Mouse (Mus musculus) heart, embryonic 11.5 days (tissue): Measurements from ENCODE around the gene Ttyh3. TPM values are rescaled to one million over a fixed set of nuclear protein-coding genes. Genes with fewer than 3 reads are reported as not detected.

Experiments
- ATAC-seq: fragments of 200-750 bp; cut with Nextera tagmentation; replicated peaks from 2 replicates; pipeline ENCODE4 v1.8.0; 2017; ENCODE audit warnings: moderate library complexity; ENCODE audit not compliant: insufficient number of reproducible peaks, low FRiP score, low TSS enrichment
- H3K27ac ChIP-seq: fragments of 300-500 bp; sonication (generic); 2 replicates; pipeline ENCODE4 v1.5.1; 2014; ENCODE audit warnings: mild to moderate bottlenecking, low read depth, low read length
- H3K27me3 ChIP-seq: fragments of 300-500 bp; sonication (generic); 2 replicates; pipeline ENCODE4 v1.6.1; 2014; ENCODE audit warnings: mild to moderate bottlenecking, low read length, mixed read lengths; ENCODE audit not compliant: control insufficient read depth, insufficient read depth
- H3K36me3 ChIP-seq: fragments of 300-500 bp; sonication (generic); 2 replicates; pipeline ENCODE4 v1.6.1; 2014; ENCODE audit warnings: mild to moderate bottlenecking, low read length, moderate library complexity, mixed read lengths; ENCODE audit not compliant: control insufficient read depth, insufficient read depth
- H3K4me1 ChIP-seq: fragments of 300-500 bp; sonication (generic); 2 replicates; pipeline ENCODE4 v1.6.1; 2014; ENCODE audit warnings: low read length; ENCODE audit not compliant: control insufficient read depth, insufficient read depth
- H3K4me2 ChIP-seq: fragments of 300-500 bp; sonication (generic); 2 replicates; pipeline ENCODE4 v1.6.1; 2014; ENCODE audit warnings: mild to moderate bottlenecking, moderate library complexity
- H3K4me3 ChIP-seq: fragments of 300-500 bp; sonication (generic); 2 replicates; pipeline ENCODE4 v1.5.1; 2014; ENCODE audit warnings: low read depth, low read length
- H3K9ac ChIP-seq: fragments of 300-500 bp; sonication (generic); 2 replicates; pipeline ENCODE4 v1.6.1; 2014; ENCODE audit warnings: mild to moderate bottlenecking, low read depth, low read length, moderate library complexity
- H3K9me3 ChIP-seq: fragments of 300-500 bp; sonication (generic); replicated peaks from 2 replicates; pipeline ENCODE4 v1.6.1; 2016; ENCODE audit warnings: low read length; ENCODE audit not compliant: control insufficient read depth
- WGBS: fragments of 180-500 bp; shearing (Covaris S2); extraction: QIAGEN DNeasy Blood & Tissue Kit; methylation state at CpG from one replicate; pipeline ENCODE4 v1.1.7; 2014; ENCODE audit not compliant: insufficient replicate concordance; 5-methylcytosine and 5-hydroxymethylcytosine counted together
- polyA plus RNA-seq: library from polyadenylated mRNA; unstranded; fragments of >200 nt; fragmentation: Nextera tagmentation; extraction: Ambion mirVana; gene quantifications from 2 replicates; pipeline ENCODE4 v1.2.1, GENCODE M21; 2014

The Ttyh3 gene
- polyA plus RNA-seq, 1 experiment from 2014 or later: 26.7 TPM

DNA sequence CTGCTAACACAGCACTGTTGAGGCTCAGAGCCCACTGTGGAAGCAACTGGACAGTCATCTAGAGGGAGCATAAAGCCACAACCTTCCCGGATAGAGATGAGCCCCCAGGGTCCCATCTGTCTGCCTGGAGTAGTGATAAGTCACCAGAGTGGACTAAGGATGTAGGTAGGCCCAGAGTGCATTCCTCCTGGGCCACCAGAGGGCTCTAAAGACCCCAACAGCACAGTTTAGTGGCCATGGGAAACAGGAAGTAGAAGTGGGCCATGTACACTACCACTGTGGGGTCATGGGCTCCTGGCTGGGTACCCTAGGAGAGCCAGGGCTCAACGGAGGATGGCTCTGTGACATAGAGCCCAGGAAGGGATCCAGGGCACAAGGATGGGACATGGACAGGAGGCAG lies 8.0 kb downstream of the Ttyh3 start:
- Histone ChIP-seq H3K4me3 (no peak overlapping the region), H3K27ac (no peak overlapping the region)
- no peak for ATAC-seq

DNA sequence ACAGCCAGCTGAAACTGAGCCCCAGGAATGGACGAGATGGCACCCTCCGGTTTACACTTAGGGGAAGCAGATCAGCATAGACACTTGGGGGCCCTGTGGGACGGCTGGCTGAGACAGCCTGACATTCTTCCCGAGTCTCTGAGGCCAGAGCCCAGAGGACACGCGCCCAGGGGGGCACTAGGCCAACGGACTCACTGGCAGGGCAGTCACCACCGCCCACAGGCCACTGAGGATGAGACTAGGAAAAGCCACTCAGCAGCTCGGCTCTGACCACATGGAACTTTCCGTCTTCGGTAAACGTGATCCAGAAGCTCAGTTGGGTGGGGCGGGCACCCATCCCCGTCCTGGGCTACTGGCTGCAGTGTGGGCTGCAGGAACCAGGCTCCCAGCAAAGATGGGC lies 9.0 kb downstream of the Ttyh3 start:
- Histone ChIP-seq H3K27ac (no peak overlapping the region), H3K9me3 (no peaks in the 10 kb centered on the region), H3K4me1 (peaks cover 29% of the 10 kb centered on the region), H3K4me3 (no peak overlapping the region), H3K4me2 (no peak overlapping the region), H3K9ac (no peak overlapping the region), H3K36me3 (peaks cover 10% of the 10 kb centered on the region), H3K27me3 (no peaks in the 10 kb centered on the region)
- ATAC-seq: no peak
- whole genome bisulfite sequencing: 81% methylated on average over 14 of the region's 14 CpGs

More for the DNA sequence above, 8.0 kb downstream of the Ttyh3 start:
- H3K9ac ChIP-seq: 0 out of 2 replicates have a peak overlapping the region, but pooled peaks have one; percentile 22
- H3K36me3 ChIP-seq: peaks cover 4% of the 10 kb centered on the region
- no peaks in the 10 kb centered on the region for H3K9me3 ChIP-seq
- 75% methylated on average over 2 of the region's 2 CpGs for WGBS
- H3K27me3 ChIP-seq: no peaks in the 10 kb centered on the region
- H3K4me2 ChIP-seq: no peak overlapping the region
- H3K4me1 ChIP-seq: peaks cover 36% of the 10 kb centered on the region

DNA sequence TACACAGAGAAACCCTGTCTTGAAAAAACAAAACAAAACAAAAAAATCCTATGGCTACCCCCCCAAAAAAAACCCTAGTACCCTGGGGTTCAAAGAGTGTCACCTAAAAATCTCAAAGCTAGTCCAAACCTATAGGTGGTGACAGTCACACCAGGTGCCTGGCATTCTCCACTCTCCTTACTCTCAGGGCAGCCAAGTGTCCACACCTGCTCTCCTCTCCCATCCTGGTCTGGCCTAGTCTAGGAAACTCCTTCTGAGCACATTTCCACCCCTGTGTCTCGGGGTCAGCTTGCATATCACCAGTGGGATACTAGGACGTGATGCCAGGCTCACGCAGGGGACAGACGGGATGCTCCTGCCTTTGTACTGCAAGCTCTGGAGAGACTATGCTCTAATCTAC lies 9.5 kb downstream of the Ttyh3 start:
- H3K9me3 ChIP-seq: no peaks in the 10 kb centered on the region
- no peak overlapping the region for H3K4me2 ChIP-seq
- H3K27me3 ChIP-seq: no peaks in the 10 kb centered on the region
- no peak for ATAC-seq
- 87% methylated on average over 4 of the region's 4 CpGs for WGBS
- H3K27ac ChIP-seq: no peak overlapping the region
- peaks cover 11% of the 10 kb centered on the region for H3K36me3 ChIP-seq
- no peak overlapping the region for H3K4me3 ChIP-seq
- peaks cover 24% of the 10 kb centered on the region for H3K4me1 ChIP-seq
- no peak overlapping the region for H3K9ac ChIP-seq

DNA sequence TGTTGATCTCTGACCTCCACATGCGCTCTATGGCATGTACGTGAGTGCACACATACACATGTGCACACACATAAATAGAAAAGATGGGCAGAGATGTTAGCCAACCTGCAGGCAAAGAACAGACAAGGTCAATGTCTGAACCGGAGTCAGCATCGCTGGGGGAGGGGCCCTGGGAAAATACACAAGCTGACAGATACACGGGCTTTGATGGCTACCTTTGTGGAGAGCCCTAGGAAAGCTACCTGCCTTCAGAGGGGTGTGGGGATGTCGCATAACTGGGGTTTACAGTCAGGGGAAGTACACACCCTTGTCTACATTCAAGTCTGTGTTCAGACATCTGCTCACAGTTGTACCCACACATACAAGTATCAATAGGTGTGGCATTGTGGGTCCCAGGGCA lies 10.3 kb downstream of the Ttyh3 start:
- no peak overlapping the region for H3K27ac ChIP-seq
- H3K36me3 ChIP-seq: peaks cover 16% of the 10 kb centered on the region
- ATAC-seq: no peak
- peaks cover 19% of the 10 kb centered on the region for H3K4me1 ChIP-seq
- 91% methylated on average over 6 of the region's 6 CpGs for WGBS
- H3K9ac ChIP-seq: no peak overlapping the region
- H3K27me3 ChIP-seq: no peaks in the 10 kb centered on the region
- no peak overlapping the region for H3K4me2 ChIP-seq
- no peak overlapping the region for H3K4me3 ChIP-seq
- H3K9me3 ChIP-seq: no peaks in the 10 kb centered on the region

DNA sequence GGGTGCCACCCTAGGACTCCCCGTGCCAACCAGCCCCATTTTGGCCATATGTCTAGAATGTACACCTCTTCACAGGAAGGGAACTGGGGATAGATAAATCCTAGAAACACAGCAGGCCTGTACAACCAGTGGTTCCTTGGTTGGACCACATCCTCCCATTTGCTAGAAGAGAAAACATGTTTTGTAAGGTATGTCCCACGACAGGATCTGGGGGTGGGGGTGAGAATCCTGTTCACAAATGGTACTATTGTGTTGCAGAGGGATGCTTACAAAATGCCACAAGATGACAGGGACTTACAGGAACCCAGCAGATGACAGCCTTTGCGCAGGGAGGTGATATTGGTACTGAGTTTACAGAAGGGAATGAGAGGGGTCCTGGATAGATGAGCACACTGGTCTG lies 10.8 kb downstream of the Ttyh3 start:
- ATAC-seq: no peak
- Histone ChIP-seq H3K9ac (no peak overlapping the region), H3K4me1 (peaks cover 19% of the 10 kb centered on the region), H3K4me2 (no peak overlapping the region), H3K36me3 (peaks cover 21% of the 10 kb centered on the region), H3K27ac (no peak overlapping the region), H3K9me3 (no peaks in the 10 kb centered on the region), H3K27me3 (no peaks in the 10 kb centered on the region), H3K4me3 (no peak overlapping the region)
- WGBS: 81% methylated on average over 3 of the region's 3 CpGs

DNA sequence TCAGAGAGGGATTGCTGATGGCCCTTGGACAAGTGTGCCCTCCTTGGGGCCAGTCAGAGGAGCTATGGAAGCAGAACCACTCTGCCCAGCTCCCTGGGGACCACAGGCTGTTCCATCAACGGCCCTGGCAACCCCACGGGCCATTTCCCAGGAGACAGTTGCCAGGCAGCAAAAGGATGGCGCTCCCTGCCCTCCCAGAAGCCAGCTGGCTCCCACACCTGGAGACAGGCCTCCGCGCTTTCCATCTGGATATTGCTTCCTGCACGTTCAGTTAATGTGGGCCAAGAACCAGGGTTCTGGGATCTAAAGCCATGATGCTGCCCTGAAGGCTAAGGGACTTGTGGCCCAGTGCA lies 11.8 kb downstream of the Ttyh3 start:
- no peak overlapping the region for H3K9ac ChIP-seq
- no peaks in the 10 kb centered on the region for H3K27me3 ChIP-seq
- H3K4me2 ChIP-seq: no peak overlapping the region
- peaks cover 29% of the 10 kb centered on the region for H3K36me3 ChIP-seq
- H3K4me3 ChIP-seq: no peak overlapping the region
- no peak overlapping the region for H3K27ac ChIP-seq
- H3K4me1 ChIP-seq: peaks cover 16% of the 10 kb centered on the region
- H3K9me3 ChIP-seq: no peaks in the 10 kb centered on the region
- 89% methylated on average over 6 of the region's 6 CpGs for WGBS
- no peak for ATAC-seq

DNA sequence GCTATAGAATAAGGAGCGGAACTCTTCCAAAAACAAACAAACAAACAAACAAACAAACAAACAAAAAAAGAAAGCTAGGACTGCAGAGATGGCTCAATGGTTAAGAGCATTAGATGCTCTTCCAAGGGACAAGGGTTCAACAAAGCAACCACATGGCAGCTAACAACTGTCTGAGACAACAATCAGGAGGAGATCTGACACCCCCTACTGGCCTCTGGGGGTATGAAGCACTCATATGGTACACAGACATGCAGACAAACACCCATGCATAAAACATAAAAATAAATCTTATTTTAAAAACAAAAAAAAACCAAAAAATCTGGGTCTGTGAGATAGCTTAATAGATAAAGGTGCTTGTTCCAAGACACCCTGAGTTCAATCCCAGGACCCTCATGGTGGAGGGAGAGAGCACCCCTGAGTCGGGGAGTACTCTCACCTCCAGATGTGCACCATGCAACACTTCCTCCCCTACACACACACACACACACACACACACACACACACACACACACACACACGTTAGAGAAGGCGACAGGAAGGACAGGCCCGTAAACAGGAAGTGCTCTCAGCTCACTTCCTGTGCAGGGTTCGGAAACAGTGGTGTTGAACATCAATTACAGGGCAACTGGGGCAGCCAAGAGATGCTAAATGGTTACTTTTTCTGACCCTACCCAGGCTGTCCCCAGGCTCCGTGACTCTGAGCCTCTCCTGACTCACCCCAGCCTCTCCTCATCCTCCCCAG lies 12.3 kb downstream of the Ttyh3 start:
- H3K27ac ChIP-seq: no peak overlapping the region
- H3K9me3 ChIP-seq: no peaks in the 10 kb centered on the region
- no peak overlapping the region for H3K4me2 ChIP-seq
- peaks cover 11% of the 10 kb centered on the region for H3K4me1 ChIP-seq
- no peak for ATAC-seq
- H3K4me3 ChIP-seq: no peak overlapping the region
- peaks cover 33% of the 10 kb centered on the region for H3K36me3 ChIP-seq
- H3K27me3 ChIP-seq: no peaks in the 10 kb centered on the region
- no peak overlapping the region for H3K9ac ChIP-seq
- 82% methylated on average over 7 of the region's 7 CpGs for WGBS

DNA sequence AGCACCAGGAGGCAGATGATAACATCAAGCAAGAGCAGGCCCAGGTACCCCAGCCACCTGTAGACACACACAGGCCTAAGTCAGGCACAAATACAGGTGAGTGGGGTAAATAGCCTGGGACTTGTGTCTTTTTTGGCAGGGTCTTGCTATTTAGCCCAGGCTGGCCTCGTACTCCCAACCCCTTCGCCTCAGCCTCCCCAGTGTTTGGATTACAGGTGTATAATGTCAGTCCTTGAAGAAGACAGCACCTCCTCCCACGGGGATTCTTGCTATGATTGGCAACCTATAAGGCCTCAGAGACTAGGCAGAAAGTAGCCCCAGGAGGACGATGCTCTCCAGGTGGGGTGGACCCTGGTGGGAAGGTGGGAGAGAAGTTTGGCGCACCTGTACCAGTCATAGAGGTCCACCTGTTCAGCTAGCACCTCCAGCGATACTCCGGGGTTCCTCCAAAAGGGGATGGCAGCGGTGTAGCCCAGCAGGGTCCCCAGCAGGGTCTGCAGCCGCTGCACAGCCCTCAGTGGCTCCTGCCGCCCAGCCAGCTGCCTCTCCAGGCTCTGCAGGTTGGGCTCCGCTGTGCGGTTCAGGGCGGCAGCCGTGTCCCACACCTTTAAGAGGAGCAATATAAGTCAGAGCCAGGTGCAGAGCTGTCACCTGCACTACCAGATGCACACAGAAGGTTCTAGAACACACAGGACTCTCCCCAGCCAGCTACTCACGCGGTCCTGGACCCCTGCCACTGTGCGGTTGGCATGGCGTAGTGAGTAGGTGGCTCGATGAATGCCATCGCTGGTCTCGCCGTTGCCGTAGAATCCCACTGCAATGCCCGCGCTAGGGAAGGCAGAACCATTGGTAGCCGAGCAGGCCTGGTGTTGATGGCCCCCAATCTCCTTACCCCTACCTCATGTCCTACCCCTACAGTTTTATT lies 13.8 kb downstream of the Ttyh3 start:
- Histone ChIP-seq H3K36me3 (peaks cover 36% of the 10 kb centered on the region), H3K4me3 (no peak overlapping the region), H3K4me2 (no peak overlapping the region), H3K27ac (no peak overlapping the region), H3K9me3 (no peaks in the 10 kb centered on the region), H3K27me3 (no peaks in the 10 kb centered on the region), H3K9ac (no peak overlapping the region), H3K4me1 (no peaks in the 10 kb centered on the region)
- no peak for ATAC-seq
- 93% methylated on average over 26 of the region's 26 CpGs for WGBS
